Mouse (Mus musculus) neural tube, embryonic 14.5 days (tissue): ENCODE measurements around the gene Yju2. TPM values are rescaled to one million over a fixed set of nuclear protein-coding genes. Genes with fewer than 3 reads are reported as not detected.

Experiments used
- ATAC-seq: fragments of 200-750 bp; cut with Nextera tagmentation; 2 replicates; pipeline ENCODE4 v1.8.0; 2017; ENCODE audit warnings: low read depth, mild to moderate bottlenecking, moderate TSS enrichment, moderate library complexity
- H3K27ac ChIP-seq: fragments of 300-500 bp; sonication (generic); 2 replicates; pipeline ENCODE4 v1.5.1; 2014; ENCODE audit warnings: low read depth, mild to moderate bottlenecking, control low read depth, low read length, moderate library complexity, mixed read lengths
- H3K27me3 ChIP-seq: fragments of 300-500 bp; sonication (generic); 2 replicates; pipeline ENCODE4 v1.6.1; 2014; ENCODE audit warnings: low read length; ENCODE audit not compliant: control insufficient read depth, insufficient read depth
- H3K36me3 ChIP-seq: fragments of 300-500 bp; sonication (generic); 2 replicates; pipeline ENCODE4 v1.6.1; 2014; ENCODE audit warnings: low read length, mixed read lengths; ENCODE audit not compliant: control insufficient read depth, insufficient read depth
- H3K4me1 ChIP-seq: fragments of 300-500 bp; sonication (generic); 2 replicates; pipeline ENCODE4 v1.6.1; 2014; ENCODE audit warnings: low read length; ENCODE audit not compliant: control insufficient read depth, insufficient read depth
- H3K4me2 ChIP-seq: fragments of 300-500 bp; sonication (generic); 2 replicates; pipeline ENCODE4 v1.6.1; 2014; ENCODE audit warnings: mild to moderate bottlenecking, low read depth, low read length, control low read depth
- H3K4me3 ChIP-seq: fragments of 300-500 bp; sonication (generic); 2 replicates; pipeline ENCODE4 v1.5.1; 2014; ENCODE audit warnings: low read depth, low read length, control low read depth, mixed read lengths
- H3K9ac ChIP-seq: fragments of 300-500 bp; sonication (generic); replicated peaks from 2 replicates; pipeline ENCODE4 v1.6.1; 2014; ENCODE audit warnings: low read depth, mild to moderate bottlenecking, control low read depth, low read length, mixed read lengths
- H3K9me3 ChIP-seq: fragments of 300-500 bp; sonication (generic); 2 replicates; pipeline ENCODE4 v1.6.1; 2016; ENCODE audit warnings: low read length; ENCODE audit not compliant: control insufficient read depth
- whole genome bisulfite sequencing: fragments of 180-500 bp; shearing (Covaris S2); extraction: QIAGEN DNeasy Blood & Tissue Kit; methylation state at CpG from one replicate; pipeline ENCODE4 v1.1.7; 2014; 5-methylcytosine and 5-hydroxymethylcytosine counted together
- polyA plus RNA-seq: library from polyadenylated mRNA; unstranded; fragments of >200 nt; fragmentation: Nextera tagmentation; extraction: Ambion mirVana; gene quantifications from 2 replicates; pipeline ENCODE4 v1.2.1, GENCODE M21; 2014

Yju2 gene
- polyA plus RNA-seq, 1 experiment from 2014 or later, result 18.0 TPM

DNA sequence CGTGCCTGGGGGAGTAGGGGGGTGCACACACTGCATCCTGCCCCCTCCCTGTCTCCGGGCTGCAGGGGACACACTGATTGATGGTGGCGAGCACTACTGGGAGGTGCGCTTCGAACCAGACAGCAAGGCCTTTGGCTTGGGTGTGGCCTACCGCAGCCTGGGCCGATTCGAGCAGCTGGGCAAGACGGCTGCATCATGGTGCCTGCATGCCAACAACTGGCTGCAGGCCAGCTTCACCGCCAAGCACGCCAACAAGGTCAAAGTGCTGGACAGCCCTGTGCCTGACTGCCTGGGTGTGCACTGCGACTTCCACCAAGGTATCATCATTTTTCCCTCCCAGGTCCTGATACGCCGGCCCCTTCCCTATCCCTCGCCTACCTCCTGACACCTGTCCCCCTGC lies 37.1 kb downstream of the Yju2 start:
- Histone ChIP-seq H3K27ac (no peak overlapping the region), H3K9me3 (no peaks in the 10 kb centered on the region), H3K27me3 (no peaks in the 10 kb centered on the region), H3K36me3 (peaks cover 22% of the 10 kb centered on the region), H3K9ac (no peak overlapping the region), H3K4me2 (no peak overlapping the region), H3K4me1 (no peaks in the 10 kb centered on the region), H3K4me3 (no peak overlapping the region)
- 89% methylated on average over 15 of the region's 15 CpGs for WGBS
- ATAC-seq, result no peak

GRCm38 (mm10) chr17:55999794-56000499 lies 41.0 kb downstream of the Yju2 start:
- no peaks in the 10 kb centered on the region for H3K27me3 ChIP-seq
- H3K4me2 ChIP-seq, result no peak overlapping the region
- no peak overlapping the region for H3K9ac ChIP-seq
- H3K4me1 ChIP-seq, result no peaks in the 10 kb centered on the region
- peaks cover 16% of the 10 kb centered on the region for H3K36me3 ChIP-seq
- H3K27ac ChIP-seq, result no peak overlapping the region
- no peak overlapping the region for H3K4me3 ChIP-seq
- peak; percentile 18; the same call in 1 of the 2 replicates for ATAC-seq
- WGBS, result 8% methylated on average over 30 of the region's 30 CpGs
- H3K9me3 ChIP-seq, result no peaks in the 10 kb centered on the region

GRCm38 (mm10) chr17:56003000-56003399 lies 44.1 kb downstream of the Yju2 start:
- Histone ChIP-seq H3K36me3 (no peaks in the 10 kb centered on the region), H3K9me3 (no peaks in the 10 kb centered on the region), H3K4me1 (0 out of 2 replicates have a peak, but pooled peaks cover 3% of the 10 kb centered on the region), H3K27ac (no peak overlapping the region), H3K4me2 (no peak overlapping the region), H3K9ac (no peak overlapping the region), H3K27me3 (no peaks in the 10 kb centered on the region), H3K4me3 (no peak overlapping the region)
- ATAC-seq, result no peak
- WGBS, result 92% methylated on average over 3 of the region's 3 CpGs

GRCm38 (mm10) chr17:56005415-56006061 lies 46.6 kb downstream of the Yju2 start, which contains the start of the genes Stap2 and Mpnd:
TSS of gene Stap2 (minus strand) at chr17:56005584.
TSS of gene Mpnd (plus strand) at chr17:56005711.
- peaks cover 11% of the 10 kb centered on the region for H3K4me1 ChIP-seq
- H3K9ac ChIP-seq, result no peak within 1 kb of the TSS
- no peak within 1 kb of the TSS for H3K27ac ChIP-seq
- 59% methylated on average over 13 of the region's 13 CpGs for WGBS
- H3K4me3 ChIP-seq, result no peak within 1 kb of the TSS
- no peaks in the 10 kb centered on the region for H3K36me3 ChIP-seq
- no peak within 1 kb of the TSS for H3K4me2 ChIP-seq
- no peak for ATAC-seq
- no peaks in the 10 kb centered on the region for H3K9me3 ChIP-seq
- H3K27me3 ChIP-seq, result no peaks in the 10 kb centered on the region

- Histone ChIP-seq H3K4me2 (no peak overlapping the region), H3K4me1 (peaks cover 25% of the 10 kb centered on the region), H3K9ac (no peak overlapping the region), H3K27me3 (no peaks in the 10 kb centered on the region), H3K27ac (no peak overlapping the region), H3K36me3 (peaks cover 8% of the 10 kb centered on the region; the same call in 1 of the 2 replicates), H3K4me3 (no peak overlapping the region), H3K9me3 (no peaks in the 10 kb centered on the region)
- 59% methylated on average over 10 of the region's 10 CpGs for WGBS
- ATAC-seq, result no peak
Observed at GRCm38 (mm10) chr17:56006956-56007355, 48.1 kb downstream of the Yju2 start.

GRCm38 (mm10) chr17:56007444-56008355 lies 48.8 kb downstream of the Yju2 start:
- peak overlapping the region; percentile 81 for H3K4me3 ChIP-seq
- peak overlapping the region; percentile 99 for H3K4me2 ChIP-seq
- no peaks in the 10 kb centered on the region for H3K27me3 ChIP-seq
- peaks cover 13% of the 10 kb centered on the region; the same call in 1 of the 2 replicates for H3K36me3 ChIP-seq
- H3K9ac ChIP-seq, result peak overlapping the region; percentile 8
- H3K27ac ChIP-seq, result peak overlapping the region; percentile 98
- H3K4me1 ChIP-seq, result peaks cover 25% of the 10 kb centered on the region
- peak; percentile 22 for ATAC-seq
- no peaks in the 10 kb centered on the region for H3K9me3 ChIP-seq
- WGBS, result 35% methylated on average over 13 of the region's 14 CpGs

- Histone ChIP-seq H3K27ac (peak overlapping the region; percentile 98), H3K4me3 (peak overlapping the region; percentile 81), H3K9ac (peak overlapping the region; percentile 84), H3K36me3 (peaks cover 18% of the 10 kb centered on the region), H3K9me3 (no peaks in the 10 kb centered on the region), H3K27me3 (no peaks in the 10 kb centered on the region), H3K4me1 (peaks cover 25% of the 10 kb centered on the region), H3K4me2 (peak overlapping the region; percentile 99)
- WGBS, result under 1% methylated on average over 21 of the region's 21 CpGs
- ATAC-seq, result peak; percentile 93
Observed at GRCm38 (mm10) chr17:56008356-56009087, 49.6 kb downstream of the Yju2 start.
